Mouse (Mus musculus): Measurements from ENCODE around the gene Fgb.

DNA sequence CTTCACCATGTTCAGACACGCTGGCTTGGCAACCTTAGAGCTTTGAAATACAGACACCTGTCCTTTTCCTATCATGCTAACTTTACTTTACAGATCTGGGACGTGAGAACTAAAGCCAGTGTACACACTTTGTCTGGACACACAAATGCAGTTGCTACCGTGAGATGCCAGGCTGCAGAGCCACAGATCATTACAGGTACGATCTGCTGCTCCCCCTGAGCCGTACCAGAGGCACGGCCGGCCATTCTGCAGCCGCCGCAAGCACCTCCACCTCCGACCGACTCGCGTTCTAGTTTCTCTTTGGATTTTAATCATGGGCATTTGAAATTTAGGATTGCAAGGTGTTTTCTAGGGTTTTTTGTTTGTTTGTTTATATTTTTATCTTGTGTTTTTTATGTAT lies 19.2 kb upstream of the Fgb start:
- TF ChIP-seq POLR2A (IDR thresholded peaks at IDR 0.05; ENCODE audit: borderline replicate concordance, extremely low read depth, low read depth, low read length) (no peak), CTCF (IDR thresholded peaks at IDR 0.05; ENCODE audit: insufficient read depth, low read length) (no peak)

All from lung, adult 2 months (tissue).